Mouse (Mus musculus) lung, postnatal 25 days (tissue): ENCODE measurements around the gene Stxbp4.

Source experiments
- DNase-seq: peaks from one replicate; pipeline ENCODE4 v3.0.0; 2022; ENCODE audit warnings: low spot score

Stxbp4 gene

GRCm38 (mm10) chr11:90637440-90638311, at the start of gene Stxbp4, which contains the start of gene Cox11:
Gene Stxbp4, minus strand, starts transcription at chr11:90638084.
Gene Cox11, plus strand, starts transcription at chr11:90638173.
- peak; percentile 93 for DNase-seq

GRCm38 (mm10) chr11:90687040-90687439, 49.2 kb upstream of the Stxbp4 start:
- no peak for DNase-seq

- peak; percentile 14 for DNase-seq
Measured at GRCm38 (mm10) chr11:90686287-90687025, 48.6 kb upstream of the Stxbp4 start.

GRCm38 (mm10) chr11:90685196-90685595, 47.3 kb upstream of the Stxbp4 start:
- no peak for DNase-seq

- DNase-seq: no peak
Measured at GRCm38 (mm10) chr11:90684765-90685164, 46.9 kb upstream of the Stxbp4 start.

- DNase-seq: no peak
Measured at GRCm38 (mm10) chr11:90681171-90681570, 43.3 kb upstream of the Stxbp4 start.

- DNase-seq: peak; percentile 24
Measured at GRCm38 (mm10) chr11:90678582-90678981, 40.7 kb upstream of the Stxbp4 start.

- no peak for DNase-seq
Measured at GRCm38 (mm10) chr11:90677771-90678288, 39.9 kb upstream of the Stxbp4 start.

GRCm38 (mm10) chr11:90677027-90677426, 39.1 kb upstream of the Stxbp4 start:
- DNase-seq: no peak

- DNase-seq: no peak
Measured at GRCm38 (mm10) chr11:90675479-90676110, 37.7 kb upstream of the Stxbp4 start.

GRCm38 (mm10) chr11:90667325-90667724, 29.4 kb upstream of the Stxbp4 start:
- DNase-seq: peak; percentile 34

- DNase-seq: no peak
Measured at GRCm38 (mm10) chr11:90666916-90667315, 29.0 kb upstream of the Stxbp4 start.

- no peak for DNase-seq
Measured at GRCm38 (mm10) chr11:90666144-90666757, 28.4 kb upstream of the Stxbp4 start.

- DNase-seq: peak; percentile 40
Measured at GRCm38 (mm10) chr11:90665161-90665560, 27.3 kb upstream of the Stxbp4 start.

GRCm38 (mm10) chr11:90664345-90664986, 26.6 kb upstream of the Stxbp4 start:
- DNase-seq: no peak

- no peak for DNase-seq
Measured at GRCm38 (mm10) chr11:90663618-90664297, 25.9 kb upstream of the Stxbp4 start.

GRCm38 (mm10) chr11:90663052-90663451, 25.2 kb upstream of the Stxbp4 start:
- no peak for DNase-seq

GRCm38 (mm10) chr11:90660662-90661061, 22.8 kb upstream of the Stxbp4 start:
- DNase-seq: no peak

- DNase-seq: peak; percentile 15
Measured at GRCm38 (mm10) chr11:90657527-90657926, 19.6 kb upstream of the Stxbp4 start.

GRCm38 (mm10) chr11:90652603-90653002, 14.7 kb upstream of the Stxbp4 start:
- DNase-seq: no peak
